Mouse (Mus musculus): Measurements from ENCODE around the gene Pum2.

Pum2 gene

DNA sequence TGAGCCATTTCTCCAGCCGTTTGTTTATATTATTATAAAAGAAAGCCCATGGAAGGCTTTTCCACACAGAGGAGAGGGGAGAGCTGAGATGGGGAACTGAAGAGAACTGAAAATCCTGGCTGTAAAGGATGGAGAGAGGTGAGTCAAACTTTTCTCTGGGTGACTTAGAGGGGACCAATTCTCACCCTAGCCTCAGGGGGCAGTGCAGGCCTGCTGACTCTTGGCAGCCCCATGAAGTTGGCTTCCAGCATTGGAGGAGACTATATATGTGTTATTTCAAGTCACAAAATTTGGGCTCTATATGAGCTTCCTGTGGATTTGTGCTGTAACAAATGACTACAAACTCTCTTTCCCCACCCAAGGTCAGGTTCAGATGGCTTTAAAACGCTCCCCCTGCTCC, 88.7 kb downstream of the Pum2 start:
- DNase-seq, result peak in 1 of 2 experiments; percentile 44

DNA sequence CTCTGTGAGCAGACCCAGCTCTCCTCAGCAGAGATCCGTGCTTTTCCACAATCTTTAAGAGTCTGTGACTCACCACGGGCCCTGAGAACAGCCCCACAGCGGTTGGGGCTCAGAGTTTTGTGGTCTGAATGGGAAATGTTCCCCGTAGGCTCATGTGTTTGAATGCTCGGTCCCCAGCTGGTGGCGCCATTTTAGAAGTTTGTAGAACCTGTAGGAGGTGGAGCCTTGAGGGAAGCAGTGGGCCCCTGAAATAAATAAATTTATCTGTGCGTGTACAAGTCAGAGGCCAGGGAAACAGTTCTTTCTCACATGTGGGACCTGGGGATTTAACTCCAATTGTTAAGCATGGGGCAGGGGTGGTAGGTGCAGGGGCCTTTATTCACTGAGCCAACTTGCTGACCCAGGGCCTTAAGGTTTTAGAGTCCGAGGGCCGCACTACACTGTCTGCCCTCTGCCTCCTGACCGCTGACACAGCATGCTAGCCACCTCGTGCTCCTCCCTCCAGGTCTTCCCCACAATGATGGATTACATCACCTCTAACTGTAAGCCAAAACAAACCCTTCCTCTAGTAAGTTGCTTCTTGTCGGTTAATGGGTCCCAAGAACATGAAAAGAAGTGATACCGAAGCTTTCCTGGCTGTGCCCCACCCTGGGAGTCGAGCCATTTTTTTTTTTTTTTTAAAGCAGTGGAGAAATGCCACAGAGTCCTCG, 90.4 kb downstream of the Pum2 start:
- DNase-seq, result peak in 1 of 2 experiments; percentile 21

DNA sequence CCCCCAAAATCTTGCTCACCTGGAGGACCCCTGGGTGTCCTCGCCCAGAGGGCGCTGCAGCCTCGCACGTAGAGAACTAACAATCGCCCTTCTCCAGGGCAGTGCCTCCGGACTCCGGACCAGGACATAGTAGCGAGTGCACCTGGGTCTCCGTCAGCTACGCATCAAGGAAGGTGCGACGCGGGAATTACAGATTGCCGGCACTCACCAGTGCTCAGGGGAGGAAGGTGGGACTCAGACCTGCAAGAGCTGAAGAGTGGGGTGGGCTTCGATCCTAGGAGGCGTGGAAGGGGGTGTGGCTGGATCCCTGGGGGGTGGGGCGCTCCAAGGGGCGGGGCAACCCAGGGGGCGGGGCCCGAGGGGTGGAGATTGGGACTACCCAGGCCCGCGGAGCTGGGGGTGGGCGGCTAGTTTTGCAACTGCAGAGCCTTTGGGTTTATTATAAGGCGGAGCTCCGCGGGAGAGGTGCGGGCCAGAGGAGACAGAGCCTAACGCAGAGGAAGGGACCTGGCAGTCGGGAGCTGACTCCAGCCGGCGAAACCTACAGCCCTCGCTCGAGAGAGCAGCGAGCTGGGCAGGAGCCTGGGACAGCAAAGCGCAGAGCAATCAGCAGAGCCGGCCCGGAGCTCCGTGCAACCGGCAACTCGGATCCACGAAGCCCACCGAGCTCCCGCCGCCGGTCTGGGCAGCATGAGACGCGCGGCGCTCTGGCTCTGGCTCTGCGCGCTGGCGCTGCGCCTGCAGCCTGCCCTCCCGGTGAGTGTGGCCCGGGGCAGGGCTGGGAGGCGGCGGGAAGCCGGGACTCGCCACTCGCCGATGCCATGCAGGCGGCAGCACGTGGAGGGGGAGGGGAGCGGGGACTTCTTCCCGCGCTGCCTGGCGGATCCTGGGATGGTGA, 97.3 kb downstream of the Pum2 start, which contains the start of gene Sdc1:
Gene Sdc1, plus strand, starts transcription at position 378 of the 898 bp plus-strand sequence.
- DNase-seq, result peak; percentile 85 to 91

GRCm38 (mm10) chr12:8771844-8772380, 98.0 kb downstream of the Pum2 start:
- DNase-seq, result peak in 1 of 2 experiments; percentile 46

DNA sequence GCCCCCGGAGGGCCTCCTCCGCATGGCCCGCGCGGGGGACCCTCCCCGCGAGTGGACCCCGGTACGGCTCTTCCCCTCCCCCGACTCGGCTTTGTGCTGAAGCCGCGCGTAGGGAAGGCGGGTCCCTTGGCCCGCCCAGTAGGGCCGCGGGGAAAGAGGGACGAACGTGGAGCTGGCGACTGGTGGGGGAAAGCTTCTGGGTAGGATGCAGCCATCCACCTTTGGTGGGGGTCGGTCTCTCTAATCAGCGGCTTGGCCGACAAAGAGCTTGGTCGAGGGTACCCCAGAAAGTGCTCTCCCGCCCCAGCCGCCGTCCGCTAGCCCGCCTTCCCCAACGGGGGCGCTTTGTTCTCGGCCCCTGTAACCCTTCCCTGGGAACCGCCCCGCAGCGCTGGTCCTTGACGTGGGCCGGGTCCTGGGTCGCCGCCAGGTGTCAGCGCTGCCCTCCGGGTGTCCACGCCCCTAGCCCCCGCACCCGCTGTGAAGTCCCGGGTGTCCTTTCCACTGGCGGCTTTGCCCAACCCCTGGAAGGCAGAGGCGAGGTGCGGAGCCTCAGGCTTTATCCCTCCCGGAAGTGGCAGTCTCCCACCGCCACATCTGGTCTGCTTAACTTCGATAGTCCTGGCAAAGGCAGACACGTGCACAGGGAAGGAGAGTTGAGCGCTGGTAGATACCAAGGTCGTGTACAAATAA, 98.7 kb downstream of the Pum2 start:
- peak; percentile 79 to 84 for DNase-seq

GRCm38 (mm10) chr12:8773336-8773735, 99.4 kb downstream of the Pum2 start:
- DNase-seq, result no peak

- no peak for DNase-seq
Measured at GRCm38 (mm10) chr12:8774183-8774582, 100.2 kb downstream of the Pum2 start.

DNA sequence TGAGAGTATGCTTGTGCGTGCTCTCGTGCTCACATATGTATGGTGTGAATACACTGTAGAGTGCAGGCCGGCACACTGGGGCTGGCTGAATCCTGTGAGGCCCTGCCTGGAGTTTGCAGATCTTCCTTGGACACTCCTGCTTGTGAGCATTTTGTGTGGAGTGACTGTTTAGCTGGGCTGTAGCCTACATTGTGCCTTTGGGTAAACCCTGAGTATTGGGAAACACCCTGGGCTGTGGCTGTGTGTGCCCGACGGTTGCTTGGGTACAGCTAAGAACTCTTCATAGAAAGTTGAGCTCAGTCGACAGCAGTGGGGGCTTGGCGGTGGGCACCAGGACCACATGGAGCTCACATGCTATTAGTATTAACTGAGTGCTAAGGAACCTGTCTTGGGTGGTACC, 102.3 kb downstream of the Pum2 start:
- DNase-seq, result no peak

DNA sequence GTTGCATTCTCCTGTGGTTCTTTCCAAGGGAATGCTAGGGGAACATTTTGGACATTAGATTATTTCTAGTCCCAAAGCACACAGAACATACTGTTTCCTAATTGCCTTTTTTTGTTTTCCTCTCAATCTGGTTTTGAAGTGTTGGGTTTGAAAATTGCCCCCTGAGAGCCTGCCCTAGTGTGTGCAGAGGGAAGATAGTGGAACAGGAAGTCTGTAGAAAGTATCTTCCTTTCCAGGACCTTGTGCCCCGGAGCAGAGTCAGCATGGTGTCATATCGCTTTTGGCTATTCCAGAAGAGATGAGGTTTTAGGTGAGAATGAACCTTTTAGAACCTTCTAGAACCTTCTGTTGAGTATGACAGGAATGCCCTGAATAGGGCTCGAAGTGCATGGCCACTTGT, 102.8 kb downstream of the Pum2 start:
- DNase-seq, result no peak

GRCm38 (mm10) chr12:8778106-8778505, 104.2 kb downstream of the Pum2 start:
- no peak for DNase-seq

- no peak for DNase-seq
Measured at GRCm38 (mm10) chr12:8779851-8780250, 105.9 kb downstream of the Pum2 start.

DNA sequence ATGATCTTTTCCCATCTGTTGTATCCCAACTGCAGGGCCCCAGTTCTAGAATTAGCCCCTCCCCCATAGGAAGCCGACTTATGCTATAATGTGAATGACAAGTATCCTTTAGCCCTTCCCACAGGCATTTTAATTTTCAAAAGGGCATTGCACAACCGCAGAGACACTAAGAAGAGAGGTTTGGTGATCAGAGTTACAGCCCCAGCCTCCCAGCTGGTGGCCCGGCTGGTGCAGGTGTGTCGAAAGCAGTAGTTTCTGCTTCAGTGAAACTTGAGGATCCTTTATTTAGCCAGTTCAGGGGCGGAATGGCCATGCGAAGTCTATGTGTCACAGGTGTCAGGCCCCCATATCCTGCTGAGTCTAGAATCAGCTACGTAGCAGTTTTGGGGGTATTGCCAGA, 107.2 kb downstream of the Pum2 start:
- no peak for DNase-seq

DNA sequence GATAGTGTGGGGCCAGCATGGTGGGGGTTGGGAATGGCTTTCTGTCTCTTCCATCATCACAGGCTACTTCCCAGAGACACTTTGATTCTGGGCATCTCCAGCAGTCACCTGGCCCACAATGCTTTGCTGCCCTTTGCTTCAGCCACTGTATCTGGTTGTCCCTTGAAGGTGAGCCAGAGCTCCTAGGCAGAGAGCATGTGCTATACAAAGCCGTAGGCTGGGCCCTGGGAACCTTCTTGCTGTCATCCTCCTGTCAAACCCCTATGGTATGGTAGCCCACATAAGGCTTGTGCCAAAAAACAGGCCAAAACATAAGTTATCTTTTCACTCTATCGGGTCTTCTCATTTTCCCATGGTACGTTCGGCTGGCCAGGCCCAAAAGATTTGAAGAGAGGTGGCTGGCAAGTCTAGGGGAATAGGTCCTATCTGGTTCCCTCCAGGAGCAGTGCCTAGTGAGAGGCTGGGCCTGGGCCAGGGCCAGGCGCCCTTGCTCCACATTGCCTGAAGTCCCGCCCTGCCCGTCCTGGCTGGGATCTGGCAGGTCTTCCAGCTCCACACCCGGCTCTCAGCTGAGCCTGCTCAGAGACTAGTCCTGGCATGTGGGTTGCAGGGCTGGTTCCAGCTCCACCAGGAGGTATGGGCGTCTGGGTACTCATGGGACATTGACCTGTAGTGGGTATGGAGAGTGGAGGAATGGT, 107.9 kb downstream of the Pum2 start:
- peak; percentile 68 to 86 for DNase-seq

GRCm38 (mm10) chr12:8782565-8782964, 108.6 kb downstream of the Pum2 start:
- no peak for DNase-seq

- DNase-seq, result no peak
Measured at GRCm38 (mm10) chr12:8784189-8784588, 110.3 kb downstream of the Pum2 start.

DNA sequence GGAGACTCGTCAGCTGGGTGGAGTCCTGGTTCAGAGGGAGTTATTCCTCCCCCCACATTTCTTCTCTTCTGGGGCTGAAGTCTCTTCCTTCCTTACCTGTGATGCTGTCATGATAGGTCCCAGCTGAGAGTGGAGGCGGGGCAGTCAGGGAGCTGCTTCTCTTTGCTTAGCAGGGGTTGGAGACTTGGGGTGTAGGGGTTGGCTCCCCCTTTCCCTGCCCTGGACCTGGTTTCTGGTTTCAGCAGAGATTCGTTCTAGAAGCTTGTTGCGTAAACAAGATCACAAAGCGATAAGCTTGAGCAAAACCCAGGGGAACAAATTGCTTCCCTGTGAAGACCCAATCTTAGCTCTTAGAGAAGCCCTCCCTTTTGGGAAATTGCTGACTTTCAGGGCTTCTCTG, 112.5 kb downstream of the Pum2 start:
- DNase-seq, result no peak

- no peak for DNase-seq
Measured at GRCm38 (mm10) chr12:8786984-8787730, 113.2 kb downstream of the Pum2 start.

GRCm38 (mm10) chr12:8788469-8788868, 114.5 kb downstream of the Pum2 start:
- DNase-seq, result peak; percentile 36 to 64

DNA sequence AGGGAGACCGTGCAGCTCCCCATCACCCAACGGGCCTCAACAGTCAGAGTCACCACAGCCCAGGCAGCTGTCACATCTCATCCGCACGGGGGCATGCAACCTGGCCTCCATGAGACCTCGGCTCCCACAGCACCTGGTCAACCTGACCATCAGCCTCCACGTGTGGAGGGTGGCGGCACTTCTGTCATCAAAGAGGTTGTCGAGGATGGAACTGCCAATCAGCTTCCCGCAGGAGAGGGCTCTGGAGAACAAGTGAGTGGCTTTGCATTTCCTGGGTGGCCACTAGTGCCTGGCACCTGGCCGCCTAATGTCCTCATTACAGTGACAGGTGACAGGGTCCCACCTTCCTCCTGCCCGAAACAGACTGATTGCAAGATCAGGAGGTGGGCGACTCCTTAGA, 116.7 kb downstream of the Pum2 start:
- DNase-seq, result peak in 1 of 2 experiments; percentile 66

GRCm38 (mm10) chr12:8793410-8794051, 119.6 kb downstream of the Pum2 start:
- no peak for DNase-seq

DNA sequence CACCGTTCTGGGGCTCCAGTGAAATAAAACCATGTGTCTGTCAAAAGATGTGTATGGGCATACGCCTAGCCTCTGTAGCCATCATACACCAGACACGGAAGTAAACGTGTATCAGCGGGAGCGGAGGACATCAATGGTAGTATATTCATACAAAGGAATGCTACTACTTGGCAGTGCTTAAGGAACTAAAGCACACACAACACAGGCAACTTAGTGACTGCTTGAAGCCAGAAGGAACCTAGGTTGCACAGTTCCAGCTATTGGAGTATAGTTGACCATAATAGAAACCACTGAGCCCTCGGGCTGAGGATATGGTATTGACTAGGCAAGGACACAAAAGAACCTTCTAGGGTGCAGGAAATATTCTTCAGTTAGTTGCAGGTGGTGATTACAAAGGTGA, 124.0 kb downstream of the Pum2 start:
- DNase-seq, result no peak
